Mouse (Mus musculus): ENCODE measurements around the gene Slmap.
"Not testable (repeated sequence)": the region's sequence is repeated elsewhere in the genome, so short reads cannot be mapped to it uniquely, and the experiment has no call there.

Slmap gene

GRCm38 (mm10) chr14:26534757-26535479 lies at the start of gene Slmap:
TSS of gene Slmap (minus strand) at chr14:26534931.
- peak; percentile 98 for DNase-seq (ENCODE audit: low spot score)

- no peak for DNase-seq (ENCODE audit: low spot score)
Observed at GRCm38 (mm10) chr14:26583645-26584044, 48.9 kb upstream of the Slmap start.

- DNase-seq (ENCODE audit: low spot score): peak; percentile 92
Observed at GRCm38 (mm10) chr14:26579346-26580343, 44.9 kb upstream of the Slmap start.

- no peak for DNase-seq (ENCODE audit: low spot score)
Observed at GRCm38 (mm10) chr14:26578791-26579191, 44.1 kb upstream of the Slmap start.

GRCm38 (mm10) chr14:26576255-26576780 lies 41.6 kb upstream of the Slmap start:
- no peak for DNase-seq (ENCODE audit: low spot score)

GRCm38 (mm10) chr14:26573556-26573955 lies 38.8 kb upstream of the Slmap start, which contains the start of gene Dennd6a:
TSS of gene Dennd6a (plus strand) at chr14:26573856.
- not testable (repeated sequence) for DNase-seq (ENCODE audit: low spot score)

- DNase-seq (ENCODE audit: low spot score): no peak
Observed at GRCm38 (mm10) chr14:26571951-26572675, 37.4 kb upstream of the Slmap start.

- no peak for DNase-seq (ENCODE audit: low spot score)
Observed at GRCm38 (mm10) chr14:26569880-26570279, 35.1 kb upstream of the Slmap start.

- DNase-seq (ENCODE audit: low spot score): no peak
Observed at GRCm38 (mm10) chr14:26562247-26562646, 27.5 kb upstream of the Slmap start.

GRCm38 (mm10) chr14:26558536-26558935 lies 23.8 kb upstream of the Slmap start:
- DNase-seq (ENCODE audit: low spot score): no peak

GRCm38 (mm10) chr14:26557581-26557980 lies 22.9 kb upstream of the Slmap start:
- no peak for DNase-seq (ENCODE audit: low spot score)

GRCm38 (mm10) chr14:26552853-26553252 lies 18.1 kb upstream of the Slmap start:
- DNase-seq (ENCODE audit: low spot score): no peak

- DNase-seq (ENCODE audit: low spot score): no peak
Observed at GRCm38 (mm10) chr14:26552441-26552840, 17.7 kb upstream of the Slmap start.

GRCm38 (mm10) chr14:26550712-26551111 lies 16.0 kb upstream of the Slmap start:
- no peak for DNase-seq (ENCODE audit: low spot score)

GRCm38 (mm10) chr14:26547516-26548488 lies 13.1 kb upstream of the Slmap start:
- no peak for DNase-seq (ENCODE audit: low spot score)

- DNase-seq (ENCODE audit: low spot score): no peak
Observed at GRCm38 (mm10) chr14:26542136-26542535, 7.4 kb upstream of the Slmap start.

- no peak for DNase-seq (ENCODE audit: low spot score)
Observed at GRCm38 (mm10) chr14:26540577-26540976, 5.8 kb upstream of the Slmap start.

GRCm38 (mm10) chr14:26539241-26539640 lies 4.5 kb upstream of the Slmap start:
- DNase-seq (ENCODE audit: low spot score): no peak

GRCm38 (mm10) chr14:26533821-26534756 lies 642 bp downstream of the Slmap start:
- DNase-seq (ENCODE audit: low spot score): peak; percentile 69
